Mouse (Mus musculus) lung, postnatal 14 days (tissue): ENCODE measurements around the gene Olfr50.

Experiments
- DNase-seq: peaks from one replicate; pipeline ENCODE4 v3.0.0; 2021

The Olfr50 gene

DNA sequence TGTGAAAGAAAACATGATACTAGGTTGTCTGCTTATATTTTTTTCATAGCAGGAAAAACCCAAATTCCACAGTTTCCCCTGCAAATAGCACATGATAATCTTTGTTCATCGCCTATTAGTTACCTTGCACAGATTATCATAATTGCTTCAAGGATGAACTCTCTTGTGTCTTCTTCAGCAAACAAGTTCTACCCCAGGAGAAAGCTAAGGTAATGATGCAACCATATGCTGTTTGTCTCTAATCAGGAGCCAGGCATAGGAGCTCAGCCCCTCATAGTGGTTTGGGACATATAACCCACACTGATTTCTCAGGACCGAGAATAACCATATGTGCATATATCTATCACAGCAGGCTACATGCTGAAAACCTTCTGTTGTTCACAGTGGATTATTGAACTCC, at the start of gene Olfr50:
TSS of gene Olfr50 (plus strand) at position 301 of the 400 bp plus-strand sequence.
- DNase-seq, result no peak

DNA sequence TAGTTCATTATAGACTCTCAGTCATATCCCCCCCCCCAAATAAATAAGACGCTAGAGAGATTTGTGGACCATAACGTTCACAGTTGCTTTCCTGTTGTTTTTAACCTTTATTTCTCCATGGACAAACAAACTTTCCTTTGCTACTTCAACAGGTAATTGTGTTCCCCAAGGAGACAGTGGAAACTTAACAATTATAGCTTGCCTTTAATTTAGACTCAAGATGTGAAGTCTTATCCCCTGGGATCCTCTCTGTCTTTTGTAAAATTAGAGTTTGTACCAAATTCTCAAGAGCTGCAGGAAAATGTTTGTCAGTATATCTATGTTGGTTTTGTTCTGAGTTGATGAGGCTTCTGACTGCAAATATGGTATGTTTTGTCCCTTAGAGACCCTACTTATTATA, 6.4 kb upstream of the Olfr50 start, which contains the start of gene Olfr348:
TSS of gene Olfr348 (plus strand) at position 301 of the 400 bp plus-strand sequence.
- no peak for DNase-seq

DNA sequence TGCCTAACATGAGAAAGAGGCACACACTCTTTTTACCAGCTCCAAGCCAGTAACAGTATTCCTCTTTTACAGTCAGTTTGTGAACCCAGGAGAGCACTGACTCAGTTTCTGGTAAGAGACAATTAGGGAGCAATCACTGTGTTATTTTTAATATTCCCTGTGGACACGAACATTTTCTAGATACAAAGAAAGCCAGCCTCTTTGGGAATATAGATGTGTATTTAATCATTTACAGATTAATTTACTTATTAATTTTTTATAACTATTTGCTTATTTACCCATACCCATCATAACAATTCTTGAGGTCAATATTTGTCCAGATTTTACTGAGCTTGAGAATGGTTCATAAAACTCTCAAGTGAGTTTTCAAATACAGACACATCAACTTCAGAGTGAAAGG, 26.6 kb downstream of the Olfr50 start, which contains the start of gene Olfr3:
TSS of gene Olfr3 (minus strand) at position 101 of the 400 bp plus-strand sequence.
- DNase-seq, result no peak

DNA sequence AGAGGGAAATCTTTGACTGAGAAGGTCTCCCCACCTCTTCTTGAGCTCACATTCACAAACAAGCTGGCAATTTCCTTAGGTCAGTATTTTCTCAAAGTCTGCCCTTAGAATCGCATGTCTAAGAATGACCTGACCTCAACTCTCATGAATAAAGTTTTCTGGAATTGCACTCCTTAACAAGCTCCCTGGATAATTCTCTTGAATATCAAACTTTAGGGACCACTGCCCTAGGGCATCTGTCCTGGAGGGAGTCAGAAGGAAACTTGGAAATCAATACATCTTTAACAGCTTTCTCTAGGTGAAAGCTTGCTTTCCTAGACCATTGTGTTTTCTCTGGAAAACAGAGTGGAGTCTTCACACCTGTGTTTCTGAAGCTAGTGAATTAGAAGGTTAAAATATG, 55.7 kb downstream of the Olfr50 start, which contains the start of gene Olfr350:
TSS of gene Olfr350 (plus strand) at position 301 of the 400 bp plus-strand sequence.
- DNase-seq, result no peak
